Mouse (Mus musculus) liver, postnatal 0 days (tissue): ENCODE measurements around the gene Rinl.
A peak's percentile ranks its signal among the peaks of the same experiment; 100 is the strongest.

Source experiments
- CTCF ChIP-seq: sonication (generic); IDR thresholded peaks from 2 replicates; pipeline ENCODE4 v1.5.1; 2016; ENCODE audit warnings: antibody characterized with exemption, low read depth
- EP300 ChIP-seq: IDR thresholded peaks from 2 replicates; pipeline ENCODE4 v1.6.1; 2016; ENCODE audit warnings: antibody characterized with exemption, low read depth, mild to moderate bottlenecking

GRCm38 (mm10) chr7:28741709-28742438 lies 46.9 kb upstream of the Rinl start, which contains the start of the genes Mrps12 and Sars2:
- TF ChIP-seq CTCF: peak; percentile 97
- no peak for TF ChIP-seq EP300
